Mouse (Mus musculus) frontal cortex, postnatal 25 days (tissue): ENCODE data around the gene 1700020L24Rik.

Experiments
- DNase-seq, 2 experiments: peaks; one replicate each; pipeline ENCODE4 v3.0.0; 2022; ENCODE audit warnings: low spot score in 2 of 2

Gene 1700020L24Rik

DNA sequence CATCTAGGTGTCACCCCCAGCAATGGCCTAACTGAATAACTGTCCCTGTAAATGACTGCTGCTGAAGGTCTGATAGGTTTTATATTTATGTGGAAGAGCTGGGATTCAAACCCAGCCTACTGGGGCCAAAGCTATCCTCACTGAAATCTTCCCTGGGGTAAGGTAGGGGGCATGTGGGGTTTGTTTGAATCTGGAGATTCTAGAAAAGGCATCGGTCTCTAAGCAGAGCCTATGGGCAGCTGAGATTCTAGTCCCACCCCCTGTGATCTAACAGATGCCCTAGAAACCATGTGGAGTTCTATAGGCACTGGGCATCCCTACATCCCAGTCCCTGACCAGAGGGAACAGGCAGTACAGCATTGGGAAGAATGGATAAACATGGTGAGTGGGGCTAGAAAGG, at the start of gene 1700020L24Rik:
Gene 1700020L24Rik, plus strand, starts transcription at position 301 of the 400 bp plus-strand sequence.
- DNase-seq, result no peak

DNA sequence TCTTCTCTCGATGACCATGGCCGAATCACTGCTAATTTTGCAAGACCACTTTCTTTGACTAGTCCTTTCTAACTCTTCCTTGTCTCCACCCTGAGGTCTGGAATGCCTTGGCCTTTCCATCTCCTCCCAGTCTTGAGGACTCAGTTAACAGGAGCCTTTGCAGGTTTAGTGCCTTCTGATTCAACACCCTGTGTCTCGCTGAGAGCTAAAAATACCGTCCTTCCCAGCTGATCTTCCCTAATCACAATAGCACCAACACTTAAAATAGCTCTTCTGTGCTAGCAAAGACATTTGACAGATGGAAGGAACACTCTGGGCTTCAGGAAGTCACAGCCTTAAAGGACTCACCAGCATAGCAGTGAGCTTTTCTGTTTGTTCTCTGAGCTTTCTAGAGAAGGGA, 44.4 kb upstream of the 1700020L24Rik start:
- no peak for DNase-seq

DNA sequence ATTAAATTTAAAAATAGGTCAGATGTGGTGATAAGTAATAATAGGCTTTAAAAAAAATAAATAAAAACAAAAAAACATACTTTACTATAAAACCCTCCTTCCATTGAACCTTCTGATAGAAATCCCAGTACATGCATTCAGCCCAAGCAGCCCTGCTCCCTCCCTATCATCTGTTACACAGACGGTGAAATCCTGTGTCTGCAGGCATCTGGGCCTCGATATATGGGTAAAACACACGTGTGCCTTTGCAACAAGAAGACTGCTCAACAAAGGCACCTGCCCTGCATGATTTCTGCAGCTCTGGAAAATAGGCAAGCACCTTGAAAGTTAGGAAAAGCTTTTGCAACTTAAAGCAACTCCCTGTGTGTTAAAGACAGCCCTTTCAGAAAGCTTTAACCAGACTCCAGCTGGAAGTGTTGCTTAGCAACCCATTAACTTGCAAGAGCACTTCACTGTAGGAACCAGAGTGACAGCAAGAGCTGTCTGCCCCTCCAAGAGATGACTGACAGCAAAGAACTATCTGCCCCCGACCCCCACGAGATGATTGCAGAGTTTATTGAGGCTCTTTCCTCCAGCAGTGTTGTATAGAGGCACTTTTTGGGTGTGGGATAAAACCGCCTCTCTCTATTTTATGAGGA, 42.6 kb upstream of the 1700020L24Rik start:
- no peak for DNase-seq

DNA sequence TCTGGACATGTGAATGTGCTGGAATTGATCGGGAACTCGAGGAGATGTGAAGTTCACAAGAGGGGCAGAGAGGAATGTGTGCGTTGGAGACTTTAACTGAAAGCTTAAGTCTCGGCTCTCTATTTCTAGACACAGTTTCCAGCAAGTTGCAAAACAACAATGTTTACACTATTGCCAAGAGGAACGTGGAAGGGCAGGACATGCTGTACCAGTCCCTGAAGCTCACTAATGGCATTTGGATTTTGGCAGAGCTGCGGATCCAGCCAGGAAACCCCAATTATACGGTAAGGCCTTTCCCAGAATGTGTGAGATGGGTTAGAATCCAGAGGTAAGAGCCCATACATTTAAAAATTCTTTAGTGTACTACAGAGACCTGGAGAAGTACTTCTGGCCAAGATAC, 39.9 kb upstream of the 1700020L24Rik start:
- no peak for DNase-seq

DNA sequence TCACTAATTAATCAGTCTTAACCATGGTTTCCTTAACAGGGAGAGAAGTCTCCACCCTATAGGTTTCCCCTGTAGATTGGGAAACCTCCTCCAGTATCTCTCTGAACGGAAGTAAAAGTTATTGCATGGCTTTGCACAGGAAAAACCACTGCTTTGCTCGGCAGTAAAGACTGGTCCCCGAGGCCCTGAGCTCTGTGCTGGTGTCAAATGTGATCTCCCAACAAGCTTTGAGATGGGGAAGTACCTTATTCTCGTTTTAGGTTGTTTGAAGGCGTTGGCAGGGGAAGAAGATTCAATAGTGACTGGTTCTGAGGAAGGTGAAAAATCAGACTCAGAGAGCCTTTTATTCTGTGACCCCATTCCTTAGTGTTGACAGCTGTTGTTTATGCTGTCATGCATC, 38.8 kb upstream of the 1700020L24Rik start:
- no peak for DNase-seq

DNA sequence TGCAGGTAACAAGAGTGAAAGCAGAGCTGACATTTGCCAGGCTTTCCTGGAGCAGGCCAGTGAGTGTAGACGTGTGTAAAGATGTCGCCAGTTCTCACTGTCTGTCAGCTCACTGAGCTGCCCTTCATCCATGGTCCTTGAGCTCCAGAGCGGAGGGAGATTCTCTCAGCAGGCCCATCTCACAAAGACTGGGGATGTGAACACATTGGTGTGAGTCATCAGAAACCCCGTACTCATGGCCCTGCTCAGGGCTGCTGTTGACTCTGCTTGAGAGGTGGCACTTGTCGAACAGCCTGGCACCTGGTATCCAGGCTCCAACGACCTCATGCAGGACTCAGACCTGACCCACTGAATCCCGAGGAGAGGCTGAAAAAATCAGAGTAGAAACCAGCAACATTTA, 33.7 kb upstream of the 1700020L24Rik start:
- DNase-seq, result no peak

DNA sequence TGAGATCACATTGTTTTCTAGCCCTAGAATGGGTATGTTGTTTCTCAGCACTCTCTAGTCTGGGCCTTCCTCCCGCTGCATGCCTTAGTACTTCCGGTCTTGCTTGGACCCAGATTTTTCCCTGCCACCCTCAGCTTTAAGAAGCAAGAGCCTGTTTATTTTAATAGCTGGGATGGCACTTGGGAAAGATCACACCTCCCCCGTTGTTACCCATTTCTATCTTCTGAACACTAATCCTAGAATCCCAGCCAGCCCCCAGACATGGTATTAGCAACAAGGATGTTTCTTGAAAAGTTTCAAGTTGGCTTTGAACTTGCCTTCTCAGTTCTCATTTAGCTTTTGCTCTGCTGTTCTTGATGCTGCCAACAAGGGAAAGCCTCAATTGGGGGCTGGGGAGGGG, 31.1 kb upstream of the 1700020L24Rik start:
- no peak for DNase-seq

DNA sequence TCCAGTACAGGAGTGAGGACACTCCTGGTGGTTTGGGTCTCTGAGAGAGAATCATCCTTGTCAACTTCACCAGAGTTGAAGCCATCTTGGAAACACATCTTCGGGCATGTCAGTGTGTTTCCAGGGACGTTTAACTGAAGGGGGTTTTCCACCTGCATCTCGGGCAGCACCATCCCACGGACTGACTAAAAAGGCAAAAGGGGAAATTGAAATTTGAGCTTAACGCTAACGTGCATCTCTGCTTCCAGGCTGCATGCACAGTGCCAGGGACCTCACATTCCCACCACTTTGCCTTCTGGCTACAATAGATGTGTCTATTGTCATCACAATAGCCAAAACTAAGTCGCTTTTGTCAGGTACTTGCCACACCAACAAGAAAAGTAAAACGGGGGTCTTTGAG, 29.2 kb upstream of the 1700020L24Rik start:
- DNase-seq, result no peak

DNA sequence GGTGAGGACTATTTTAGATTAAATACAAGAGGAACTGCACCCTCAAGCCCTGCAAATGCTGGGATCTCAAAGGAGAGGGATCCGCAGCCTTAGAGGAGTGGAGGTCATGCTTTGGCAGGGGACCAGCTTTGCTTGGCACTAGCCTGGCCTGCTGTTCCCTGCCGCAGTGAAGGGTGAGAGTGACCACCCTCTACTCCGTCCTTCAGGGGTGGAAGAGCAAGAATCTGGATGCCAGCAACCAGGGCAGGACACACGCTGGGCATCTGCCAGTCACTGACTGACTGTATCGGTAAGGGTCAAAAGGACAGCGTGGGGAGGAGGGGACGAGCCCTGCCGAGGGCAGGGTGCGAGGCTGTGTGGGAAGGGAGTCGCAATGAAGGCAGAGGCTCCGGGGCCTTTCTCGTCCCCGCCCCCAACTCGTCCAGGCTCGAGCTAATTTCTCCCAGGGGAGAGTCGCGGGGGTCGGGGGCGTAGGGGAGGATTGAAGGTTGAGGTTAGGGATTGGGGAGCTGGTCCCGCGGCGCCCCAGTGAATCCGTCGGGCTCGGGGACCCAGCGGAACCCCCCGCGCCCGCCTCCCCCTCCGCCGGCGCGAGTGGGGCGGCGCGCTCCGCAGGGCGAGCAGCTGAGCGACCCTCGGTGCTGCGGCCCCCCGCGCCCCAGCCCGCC, 28.3 kb upstream of the 1700020L24Rik start, which contains the start of gene Rasl10b:
Gene Rasl10b, plus strand, starts transcription at position 51 of the 668 bp plus-strand sequence.
- DNase-seq, result no peak

DNA sequence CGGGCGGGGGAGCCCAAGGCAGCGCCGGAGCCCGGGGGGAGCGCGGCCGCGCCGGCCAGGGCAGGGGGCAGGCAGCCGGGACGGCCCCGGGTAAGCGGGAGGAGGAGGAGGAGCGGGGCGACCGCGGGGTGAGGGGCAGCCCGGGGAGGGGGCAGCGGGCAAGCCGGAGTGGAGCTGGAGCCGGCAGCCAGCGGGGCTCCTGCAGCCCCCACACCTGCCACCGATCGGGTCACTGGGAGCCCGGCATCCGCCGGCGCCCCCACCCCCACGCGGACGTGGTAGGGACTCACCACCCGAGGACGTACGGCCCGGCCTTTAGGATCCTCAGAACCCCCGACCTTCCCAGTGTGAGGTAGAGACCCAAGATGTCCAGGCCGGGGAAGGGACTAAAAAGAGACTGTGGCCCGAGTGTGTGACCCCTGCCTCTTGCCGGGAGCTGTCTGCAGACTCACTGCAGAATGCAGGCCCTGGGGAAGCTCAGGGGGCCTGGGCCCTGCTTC, 27.6 kb upstream of the 1700020L24Rik start:
- no peak for DNase-seq

DNA sequence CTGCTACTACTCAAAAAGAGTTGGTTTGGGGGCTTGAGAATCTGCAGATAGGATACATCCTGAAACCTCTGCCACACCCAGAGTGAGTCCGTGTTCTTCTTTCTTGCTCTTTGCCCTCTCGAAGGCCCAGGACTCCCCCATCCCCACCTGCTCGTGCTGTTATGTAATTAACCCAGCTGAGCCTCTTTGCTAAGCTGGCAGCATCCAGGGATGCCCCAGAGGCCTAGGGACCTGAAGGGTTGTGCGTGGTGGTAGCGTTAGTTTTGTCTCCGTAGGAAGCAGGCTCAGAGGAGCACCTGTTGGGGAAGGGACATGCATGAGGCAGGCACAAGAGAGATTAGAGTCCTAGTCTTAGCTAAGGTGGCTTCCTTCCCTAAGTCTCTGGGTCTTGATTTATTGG, 27.0 kb upstream of the 1700020L24Rik start:
- DNase-seq, result no peak

DNA sequence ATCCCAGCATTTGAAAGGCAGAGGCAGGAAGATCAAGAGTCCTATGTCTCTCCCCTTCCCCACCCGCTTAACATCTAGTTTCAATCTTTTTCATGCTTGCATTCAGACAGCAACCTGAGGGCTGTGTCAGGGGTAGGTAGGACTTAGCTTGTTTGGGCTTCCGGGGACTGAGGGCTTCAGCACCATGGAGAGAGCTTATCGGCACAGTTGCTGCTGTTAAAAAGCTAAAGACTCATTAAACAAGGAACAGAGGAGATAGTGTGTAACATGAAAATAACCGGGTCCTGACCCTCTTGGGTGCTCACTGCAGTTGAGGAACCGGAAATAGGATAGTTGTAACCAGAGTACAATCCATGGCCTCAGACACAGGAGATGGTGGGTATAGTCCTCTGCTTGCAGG, 20.4 kb upstream of the 1700020L24Rik start:
- DNase-seq, result no peak

DNA sequence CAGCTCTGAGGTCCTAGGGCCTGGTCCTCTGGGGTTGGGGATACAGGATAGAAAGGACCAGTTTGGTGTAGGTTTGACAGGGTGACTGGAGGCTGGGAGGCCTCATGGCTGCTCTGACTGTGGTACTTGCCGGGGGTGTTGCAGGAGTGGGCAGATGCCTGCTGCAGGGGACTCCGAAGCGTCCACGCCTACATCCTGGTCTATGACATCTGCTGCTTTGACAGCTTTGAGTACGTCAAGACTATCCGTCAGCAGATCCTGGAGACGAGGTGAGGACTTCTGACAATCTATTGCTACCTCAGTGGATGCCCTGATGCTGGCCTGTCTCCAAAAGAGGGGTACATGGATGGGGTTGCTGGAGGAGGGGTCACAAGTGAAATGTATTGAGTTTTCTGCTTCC, 19.8 kb upstream of the 1700020L24Rik start:
- DNase-seq, result no peak

DNA sequence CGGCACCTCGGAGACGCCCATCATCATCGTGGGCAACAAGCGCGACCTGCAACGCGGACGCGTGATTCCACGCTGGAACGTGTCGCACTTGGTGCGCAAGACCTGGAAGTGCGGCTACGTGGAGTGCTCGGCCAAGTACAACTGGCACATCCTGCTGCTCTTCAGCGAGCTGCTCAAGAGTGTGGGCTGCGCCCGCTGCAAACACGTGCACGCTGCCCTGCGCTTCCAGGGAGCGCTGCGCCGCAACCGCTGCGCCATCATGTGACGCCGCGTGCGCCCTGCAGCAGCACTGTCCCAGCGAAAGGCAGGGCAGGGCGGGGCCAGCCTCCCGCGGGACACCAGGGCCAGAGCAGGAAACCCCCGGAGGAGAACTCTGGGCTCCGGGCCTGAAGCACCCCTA, 18.9 kb upstream of the 1700020L24Rik start:
- peak; percentile 42 to 49 for DNase-seq

DNA sequence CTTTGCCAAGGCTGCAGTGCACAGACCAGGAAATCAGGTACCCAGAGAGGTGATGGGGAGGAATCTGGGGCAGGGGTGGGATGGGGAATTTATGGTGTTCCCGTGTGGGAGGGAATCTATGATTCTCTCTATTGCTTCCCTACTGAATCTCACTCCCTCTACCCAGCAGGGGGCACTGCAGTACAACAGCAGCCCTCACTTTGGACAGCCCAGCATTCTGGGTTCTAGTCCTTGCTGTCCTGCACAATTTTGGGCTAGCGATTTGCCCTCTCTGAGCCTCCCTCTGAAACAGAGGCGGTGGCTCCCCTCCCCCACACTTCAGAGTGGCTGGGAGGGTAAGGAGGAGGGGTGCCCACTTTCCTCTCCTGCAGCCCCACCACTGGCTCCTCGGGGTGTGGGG, 17.1 kb upstream of the 1700020L24Rik start:
- DNase-seq, result no peak

DNA sequence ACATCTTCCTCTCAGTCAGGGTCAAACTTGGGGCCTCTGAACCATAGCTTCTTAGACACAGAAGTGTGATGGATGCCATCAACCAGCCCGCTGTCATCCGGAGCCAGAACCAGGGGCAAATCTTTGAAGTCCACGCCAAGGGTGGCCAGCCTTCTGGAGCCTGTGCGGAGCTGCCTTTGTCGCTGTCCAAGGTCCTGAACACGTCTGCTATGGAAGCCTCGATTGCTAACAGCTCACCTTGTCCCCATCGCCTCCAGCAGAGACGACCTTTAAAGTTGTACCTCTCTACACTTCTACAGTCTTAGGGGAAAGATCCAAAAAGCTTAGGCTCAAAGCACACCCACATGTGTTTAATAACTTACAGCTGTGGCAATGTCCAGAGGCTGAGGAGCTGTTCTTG, 16.2 kb upstream of the 1700020L24Rik start:
- DNase-seq, result no peak

DNA sequence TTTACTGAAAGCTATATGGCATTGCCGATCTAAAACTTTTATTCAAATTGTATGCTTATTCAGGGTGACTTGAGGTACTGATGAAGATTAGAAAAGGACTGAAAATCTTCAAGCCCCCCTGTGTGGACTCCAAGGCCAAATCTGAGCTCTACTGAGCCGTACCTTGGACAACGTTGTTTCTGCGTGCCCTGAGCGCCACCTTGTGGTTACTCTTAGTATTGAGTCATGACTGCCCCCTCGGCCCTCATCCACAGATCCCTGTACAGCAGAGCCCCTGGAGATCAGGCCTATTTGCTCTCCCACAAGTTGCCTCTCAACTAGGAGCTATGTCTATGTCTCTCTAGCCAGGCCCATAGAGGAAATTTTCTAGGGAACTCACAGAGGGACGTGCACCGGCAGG, 12.8 kb upstream of the 1700020L24Rik start:
- DNase-seq, result peak; percentile 72 to 77

DNA sequence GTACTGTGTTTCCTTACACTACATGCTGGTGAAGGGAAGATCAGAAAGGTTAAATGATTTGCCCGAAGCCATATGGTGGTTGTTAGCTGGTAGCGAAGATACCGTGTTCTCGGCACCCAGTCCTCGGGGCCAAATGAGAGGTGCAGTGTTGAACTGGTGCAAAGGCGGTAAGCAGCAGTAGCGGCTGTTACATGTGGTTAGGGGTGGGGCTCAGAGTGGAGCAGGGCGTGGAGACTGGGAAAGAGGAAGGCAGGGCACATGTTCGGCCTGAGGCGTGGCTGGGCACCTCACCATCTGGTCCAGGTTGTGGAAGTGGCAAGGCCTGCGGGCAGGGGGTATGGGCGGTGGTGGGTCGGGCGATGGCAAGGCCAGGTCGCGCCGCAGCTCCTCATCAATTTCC, 10.5 kb upstream of the 1700020L24Rik start:
- no peak for DNase-seq

DNA sequence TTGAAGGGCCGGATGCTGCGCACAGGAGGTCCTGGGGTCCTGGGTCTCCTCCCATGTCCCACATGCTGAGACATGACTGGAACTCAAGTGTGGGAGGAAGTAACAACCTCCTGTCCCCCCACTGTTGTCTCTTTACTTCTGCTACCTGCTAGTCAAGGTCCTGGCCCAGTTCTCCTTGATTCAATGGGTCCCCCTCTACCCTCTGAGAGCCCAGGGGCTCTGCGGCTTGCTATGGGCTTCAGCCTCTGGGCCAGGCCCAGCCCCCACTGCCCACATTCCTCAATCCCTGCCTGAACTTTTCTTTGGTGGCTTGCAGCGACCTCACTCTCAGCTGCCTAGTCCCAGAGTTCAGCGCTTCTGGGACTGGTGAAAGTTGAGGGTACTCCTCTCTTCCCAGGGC, 8.1 kb upstream of the 1700020L24Rik start, which contains the start of gene Gas2l2:
Gene Gas2l2, minus strand, starts transcription at position 101 of the 400 bp plus-strand sequence.
- DNase-seq, result no peak

DNA sequence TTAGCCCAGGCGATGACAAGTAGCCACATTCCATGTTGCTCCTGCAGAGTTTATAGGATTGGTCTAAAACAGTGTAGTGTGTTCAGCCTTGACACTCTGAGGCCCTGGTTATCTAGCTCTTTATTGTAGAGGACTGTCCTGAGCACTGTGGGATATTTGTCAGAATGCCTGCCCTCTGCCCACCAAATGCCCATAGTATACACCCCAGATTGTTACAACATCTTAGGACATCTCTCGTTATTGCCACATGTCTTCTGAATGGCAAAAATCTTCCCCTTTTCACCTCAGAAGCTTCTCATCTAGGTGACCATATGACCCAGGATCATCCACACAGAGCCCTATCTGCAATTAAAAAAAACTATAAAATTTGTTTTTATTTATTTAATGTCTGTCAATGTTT, 4.9 kb upstream of the 1700020L24Rik start:
- no peak for DNase-seq

DNA sequence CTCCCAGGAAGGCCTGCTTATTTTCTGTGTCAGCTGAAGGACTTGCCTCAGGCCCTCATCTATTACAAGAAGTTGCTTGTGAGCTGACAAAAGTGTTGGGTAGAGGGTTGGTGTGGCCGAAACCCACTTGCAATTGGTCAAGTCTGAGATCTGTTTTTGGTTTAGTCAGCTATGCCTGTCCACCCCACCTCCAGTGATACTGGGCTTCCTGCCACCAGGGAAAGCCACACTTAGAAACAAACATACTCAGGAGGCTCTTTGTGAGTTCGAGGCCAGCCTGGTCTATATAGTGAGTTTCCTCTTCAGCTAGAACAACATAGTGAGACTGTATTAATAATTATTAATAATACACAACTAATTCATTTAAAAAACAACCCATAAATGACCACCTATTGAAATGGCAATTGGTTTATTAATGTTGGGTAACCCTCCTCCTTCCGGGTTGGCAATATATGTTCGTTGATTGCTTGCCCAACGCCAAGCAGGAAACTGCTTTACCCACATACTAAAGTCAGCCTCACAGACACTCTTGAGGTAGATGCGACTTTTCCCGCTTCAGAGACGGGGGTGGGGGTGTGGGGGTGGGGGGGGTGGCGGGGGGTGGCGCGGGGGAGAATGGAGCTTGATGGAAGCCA, 2.1 kb downstream of the 1700020L24Rik start:
- no peak for DNase-seq

DNA sequence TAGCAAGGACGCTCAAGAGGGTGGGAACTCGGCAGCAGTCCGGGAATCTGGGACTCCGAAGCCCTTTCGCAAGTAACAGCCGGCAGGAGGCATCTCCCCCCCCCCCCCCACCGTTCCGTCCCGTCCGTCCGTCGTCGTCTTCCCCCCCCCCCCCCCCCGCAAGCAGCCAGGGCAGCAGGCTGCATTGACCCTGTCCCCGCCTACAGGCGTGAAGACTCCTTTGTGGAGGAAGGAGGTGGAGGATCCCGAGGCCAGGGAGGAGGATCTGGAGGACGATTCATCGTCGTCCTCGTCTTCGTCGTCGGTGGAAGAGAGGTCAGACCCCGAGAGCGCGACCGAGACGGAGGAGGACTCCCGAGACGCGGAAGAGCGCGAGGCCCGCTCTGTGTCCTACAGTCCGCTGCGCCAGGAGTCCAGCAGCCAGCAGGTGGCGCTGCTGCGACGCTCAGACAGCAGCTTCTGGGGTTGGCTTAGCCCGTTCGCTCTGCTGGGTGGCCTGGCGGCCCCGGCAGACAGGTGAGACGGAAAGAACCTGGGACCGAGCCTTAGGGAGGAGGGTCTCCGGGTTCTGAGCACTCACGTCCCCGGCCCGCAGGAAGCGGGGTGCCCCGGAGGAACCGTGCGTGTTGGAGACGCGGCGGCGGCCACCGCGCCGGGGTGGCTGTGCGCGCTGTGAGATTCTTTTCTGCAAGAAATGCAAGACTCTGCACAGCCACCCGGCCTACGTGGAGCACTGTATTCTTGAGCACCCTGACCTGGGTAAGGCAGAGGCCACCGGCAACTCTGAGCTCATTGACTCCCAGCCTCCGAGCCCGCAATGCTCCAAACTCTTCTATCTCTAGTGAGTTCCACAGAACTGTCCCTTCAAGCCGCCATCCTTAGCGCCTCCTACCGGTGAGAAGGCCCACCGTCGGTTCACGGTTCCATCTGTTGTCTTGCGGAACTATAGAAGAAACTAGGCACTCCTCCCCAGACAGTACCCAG, 2.9 kb downstream of the 1700020L24Rik start:
- DNase-seq, result peak; percentile 76
